Mouse (Mus musculus): Measurements from ENCODE around the gene Csf2rb. TPM values are rescaled to one million over a fixed set of nuclear protein-coding genes. Genes with fewer than 3 reads are reported as not detected.

Gene Csf2rb
- polyA plus RNA-seq, 1 experiment, result 14.2 TPM

- no peak for TF ChIP-seq GATA1 (IDR thresholded peaks at IDR 0.05; ENCODE audit: low read length)
Observed at GRCm38 (mm10) chr15:78324294-78324693, 1.3 kb upstream of the Csf2rb start.

- TF ChIP-seq GATA1 (IDR thresholded peaks at IDR 0.05; ENCODE audit: low read length), result no peak
Observed at GRCm38 (mm10) chr15:78326747-78327146, 1.2 kb downstream of the Csf2rb start.

GRCm38 (mm10) chr15:78328520-78329097 lies 3.1 kb downstream of the Csf2rb start:
- no peak for TF ChIP-seq GATA1 (IDR thresholded peaks at IDR 0.05; ENCODE audit: low read length)

DNA sequence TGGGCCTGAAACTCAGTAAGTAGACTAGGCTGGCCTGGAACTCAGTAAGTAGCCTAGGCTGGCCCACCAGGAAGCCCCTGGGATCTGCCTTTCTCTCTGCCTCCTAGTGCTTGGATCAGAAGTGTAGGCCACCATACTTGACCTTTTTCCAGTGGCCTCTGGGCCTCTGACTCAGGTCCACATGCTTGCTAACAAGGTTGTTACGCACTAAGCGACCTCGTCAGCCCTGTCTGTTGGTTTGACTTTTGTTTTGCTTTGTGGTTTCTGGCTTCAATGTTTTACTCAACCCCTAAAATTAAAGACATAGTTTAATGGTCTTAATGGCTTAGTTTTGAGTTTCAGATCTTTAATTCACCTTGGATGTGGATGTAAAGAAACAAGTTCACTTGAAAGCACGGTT lies 5.2 kb downstream of the Csf2rb start:
- TF ChIP-seq GATA1 (IDR thresholded peaks at IDR 0.05; ENCODE audit: low read length), result no peak

DNA sequence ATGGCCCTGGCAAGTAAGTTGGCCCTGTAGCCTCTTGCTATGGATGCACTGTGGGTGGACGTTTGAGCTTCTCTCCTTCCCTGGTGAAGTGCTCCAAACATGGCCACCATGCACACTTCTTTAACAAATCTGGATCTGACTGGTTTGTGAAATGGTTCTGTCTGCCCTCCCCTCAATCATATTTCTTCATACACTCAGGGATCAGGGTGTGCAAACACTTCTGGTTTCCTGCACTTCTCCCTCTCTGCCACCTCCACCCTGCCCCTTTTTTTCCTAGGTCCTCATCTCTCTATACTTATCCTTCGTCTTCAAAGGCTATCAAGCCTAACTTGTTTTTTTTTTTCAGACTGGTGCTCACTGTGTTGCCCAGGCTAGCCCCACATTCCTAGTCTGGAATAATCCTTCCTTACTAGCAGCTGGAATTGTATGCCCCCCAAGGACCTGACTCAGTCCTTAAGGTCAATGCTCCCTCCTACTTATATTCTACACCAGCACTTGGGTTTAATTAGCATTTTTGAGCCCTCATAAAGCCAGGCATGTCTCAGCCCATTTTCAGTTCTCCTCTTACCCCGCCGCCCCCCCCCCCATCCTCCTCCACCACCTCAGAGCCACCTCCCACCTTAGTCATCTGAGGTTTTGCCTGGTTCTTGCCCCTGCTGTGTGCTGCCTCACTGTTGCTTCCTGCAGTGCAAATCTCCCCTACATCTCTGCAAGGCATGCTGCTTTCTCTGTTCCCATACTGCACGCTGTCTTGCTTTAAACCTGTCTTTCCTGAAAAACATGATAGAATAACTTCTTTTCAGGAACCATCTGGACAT lies 6.2 kb downstream of the Csf2rb start:
- TF ChIP-seq GATA1 (IDR thresholded peaks at IDR 0.05; ENCODE audit: low read length), result no peak

- no peak for TF ChIP-seq GATA1 (IDR thresholded peaks at IDR 0.05; ENCODE audit: low read length)
Observed at GRCm38 (mm10) chr15:78332981-78333380, 7.4 kb downstream of the Csf2rb start.

- no peak for TF ChIP-seq GATA1 (IDR thresholded peaks at IDR 0.05; ENCODE audit: low read length)
Observed at GRCm38 (mm10) chr15:78334380-78334779, 8.8 kb downstream of the Csf2rb start.

- TF ChIP-seq GATA1 (IDR thresholded peaks at IDR 0.05; ENCODE audit: low read length), result no peak
Observed at GRCm38 (mm10) chr15:78343683-78344082, 18.1 kb downstream of the Csf2rb start.

GRCm38 (mm10) chr15:78344567-78344966 lies 19.0 kb downstream of the Csf2rb start:
- TF ChIP-seq GATA1 (IDR thresholded peaks at IDR 0.05; ENCODE audit: low read length), result no peak

- no peak for TF ChIP-seq GATA1 (IDR thresholded peaks at IDR 0.05; ENCODE audit: low read length)
Observed at GRCm38 (mm10) chr15:78351586-78352165, 26.1 kb downstream of the Csf2rb start.

DNA sequence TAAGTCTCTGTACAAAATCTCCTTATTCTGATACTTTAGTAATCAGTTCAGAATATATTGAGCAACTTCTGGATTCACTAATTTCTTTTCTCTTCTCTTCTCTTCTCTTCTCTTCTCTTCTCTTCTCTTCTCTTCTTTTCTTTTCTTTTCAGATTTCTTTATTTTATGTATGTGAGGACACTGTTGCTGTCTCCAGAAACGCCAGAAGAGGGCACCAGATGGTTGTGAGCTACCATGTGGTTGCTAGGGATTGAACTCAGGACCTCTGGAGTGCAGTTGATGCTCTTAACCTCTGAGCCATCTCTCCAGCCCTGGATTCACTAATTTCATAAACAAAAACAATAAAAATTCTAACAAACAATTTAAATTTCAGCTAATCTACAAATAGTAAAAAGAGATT lies 29.4 kb downstream of the Csf2rb start:
- TF ChIP-seq GATA1 (IDR thresholded peaks at IDR 0.05; ENCODE audit: low read length), result no peak

DNA sequence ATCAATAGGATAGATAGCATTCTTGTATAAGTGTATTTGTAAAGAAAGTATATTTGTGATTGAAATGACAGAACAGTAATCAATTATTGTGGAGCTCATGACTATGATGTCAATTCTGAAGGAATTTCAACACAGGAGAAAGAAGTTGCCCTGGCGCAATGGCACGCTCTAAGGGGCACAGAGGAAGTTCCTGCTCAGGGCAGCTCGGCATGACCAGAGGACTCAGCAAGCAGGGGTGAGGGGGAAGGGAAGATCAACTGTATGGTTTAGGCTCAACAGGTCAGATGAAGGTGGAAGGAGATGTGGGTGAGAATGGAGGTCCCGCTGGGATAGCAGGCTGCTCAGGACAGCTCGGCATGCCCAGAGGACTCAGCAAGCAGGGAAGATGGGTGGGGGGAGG lies 30.0 kb downstream of the Csf2rb start:
- TF ChIP-seq GATA1 (IDR thresholded peaks at IDR 0.05; ENCODE audit: low read length), result no peak

DNA sequence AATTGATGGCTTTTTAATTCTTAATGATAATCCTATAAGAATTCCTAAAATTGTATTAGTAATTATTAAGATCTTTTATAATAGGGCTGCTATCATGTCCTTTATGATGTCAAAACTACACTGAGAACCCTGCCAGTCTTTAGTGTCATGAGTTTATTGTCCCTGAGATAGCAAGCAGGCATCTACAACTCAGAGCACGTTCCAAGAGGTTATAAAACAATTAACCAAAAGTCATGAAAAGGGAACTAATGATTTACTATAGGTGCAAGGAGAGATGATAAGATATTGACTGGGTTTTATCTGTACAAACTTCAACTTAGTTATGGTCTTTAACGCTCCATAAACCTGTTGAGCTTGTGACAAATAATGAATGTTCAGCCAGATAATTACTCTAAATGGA lies 40.4 kb downstream of the Csf2rb start:
- no peak for TF ChIP-seq GATA1 (IDR thresholded peaks at IDR 0.05; ENCODE audit: low read length)

DNA sequence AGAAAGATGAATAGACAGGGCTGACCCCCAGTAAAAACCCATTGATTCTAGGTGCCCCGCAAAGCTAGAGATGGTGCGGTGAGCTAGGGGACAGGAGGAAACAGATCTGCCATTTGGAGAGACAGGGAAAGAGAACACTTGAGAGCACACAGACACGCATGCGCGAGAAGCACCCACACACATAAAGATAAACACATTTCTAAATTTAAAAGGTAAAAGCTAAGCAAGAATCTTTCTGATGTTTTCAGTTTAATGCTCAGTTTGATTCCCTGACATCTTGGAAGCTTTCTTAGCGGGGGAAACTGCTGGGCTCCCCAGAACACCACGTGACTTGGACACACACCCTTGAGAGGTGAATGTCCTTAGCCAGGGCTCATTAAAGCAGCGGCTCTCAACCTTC lies 41.3 kb downstream of the Csf2rb start:
- no peak for TF ChIP-seq GATA1 (IDR thresholded peaks at IDR 0.05; ENCODE audit: low read length)

DNA sequence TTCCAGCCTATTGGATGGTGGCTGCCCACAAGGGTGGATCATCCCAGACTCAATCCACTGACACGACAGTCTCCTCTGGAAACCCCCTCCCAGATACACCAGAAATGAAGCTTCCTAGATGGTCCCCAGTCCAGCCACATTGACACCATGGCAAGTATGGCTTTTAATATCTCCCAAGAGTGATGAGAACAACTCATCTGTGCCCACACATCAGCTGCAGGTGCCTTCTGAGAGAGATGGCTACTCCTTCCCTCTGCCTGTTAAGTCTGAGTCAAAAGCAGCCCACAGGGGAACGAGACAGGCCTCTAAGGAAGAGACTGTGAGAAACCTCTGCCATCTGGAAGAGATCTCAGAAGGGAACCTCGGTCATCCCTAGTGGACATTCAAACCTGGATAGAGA lies 42.3 kb downstream of the Csf2rb start:
- no peak for TF ChIP-seq GATA1 (IDR thresholded peaks at IDR 0.05; ENCODE audit: low read length)

DNA sequence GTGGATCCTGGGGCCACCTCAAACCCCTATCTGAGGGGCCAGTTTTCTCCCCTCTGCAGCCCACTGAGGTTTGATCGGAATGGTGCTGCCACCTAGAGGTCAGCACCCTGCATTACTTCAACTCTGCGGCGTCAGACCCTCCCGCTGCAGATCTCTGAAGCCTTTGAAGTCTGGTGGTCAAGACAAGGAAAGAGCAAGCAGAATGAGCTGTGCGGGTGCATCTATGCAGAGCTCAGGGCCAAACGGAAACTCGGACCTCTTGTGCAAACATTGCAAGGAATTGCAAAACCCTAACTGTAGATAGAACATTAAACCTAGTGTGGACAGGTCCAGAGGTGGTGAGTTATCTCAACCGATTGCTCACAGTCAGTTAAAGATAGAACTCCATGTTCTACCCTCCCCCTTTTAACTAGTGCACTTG lies 43.4 kb downstream of the Csf2rb start:
- no peak for TF ChIP-seq GATA1 (IDR thresholded peaks at IDR 0.05; ENCODE audit: low read length)

- no peak for TF ChIP-seq GATA1 (IDR thresholded peaks at IDR 0.05; ENCODE audit: low read length)
Observed at GRCm38 (mm10) chr15:78369641-78370040, 44.1 kb downstream of the Csf2rb start.

Measured in G1E-ER4 (cell line).